Mouse (Mus musculus): Measurements from ENCODE around the gene Gm47955.
"Not testable (repeated sequence)": the region's sequence is repeated elsewhere in the genome, so short reads cannot be mapped to it uniquely, and the experiment has no call there.

Gm47955 gene

GRCm38 (mm10) chr1:82991596-82991995 is 31.5 kb downstream of the Gm47955 start:
- no peak for ATAC-seq (ENCODE audit: insufficient number of reproducible peaks, low FRiP score, low TSS enrichment)

- ATAC-seq (ENCODE audit: insufficient number of reproducible peaks, low FRiP score, low TSS enrichment), result no peak
These were observed 32.0 kb downstream of the Gm47955 start for GRCm38 (mm10) chr1:82992093-82992492.

GRCm38 (mm10) chr1:82993947-82994346 is 33.9 kb downstream of the Gm47955 start:
- no peak for ATAC-seq (ENCODE audit: insufficient number of reproducible peaks, low FRiP score, low TSS enrichment)

DNA sequence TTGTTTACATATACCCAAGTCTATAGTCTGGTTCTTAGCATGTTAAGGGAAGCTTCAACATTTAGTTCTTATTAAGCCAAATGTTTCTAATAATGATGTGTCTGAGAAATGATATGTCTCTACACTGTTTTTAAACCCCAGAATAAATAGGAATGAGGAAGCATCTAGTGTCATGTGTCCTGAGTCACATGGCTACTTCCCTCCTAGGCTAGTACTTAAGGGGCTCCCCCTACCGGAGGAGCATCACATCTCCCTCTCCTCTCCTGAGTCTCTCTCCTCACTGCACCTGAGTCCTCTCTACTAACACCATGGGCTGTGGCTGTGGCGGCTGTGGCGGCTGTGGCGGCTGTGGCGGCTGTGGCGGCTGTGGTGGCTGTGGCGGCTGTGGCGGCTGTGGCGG is 40.2 kb downstream of the Gm47955 start, which contains the start of gene Gm47959:
Gene Gm47959 (plus strand): TSS at position 243 of the 400 bp plus-strand sequence.
- ATAC-seq (ENCODE audit: insufficient number of reproducible peaks, low FRiP score, low TSS enrichment), result not testable (repeated sequence)

- no peak for ATAC-seq (ENCODE audit: insufficient number of reproducible peaks, low FRiP score, low TSS enrichment)
These were observed 46.4 kb downstream of the Gm47955 start for GRCm38 (mm10) chr1:83006218-83007179.

GRCm38 (mm10) chr1:83007471-83007870 is 47.4 kb downstream of the Gm47955 start:
- ATAC-seq (ENCODE audit: insufficient number of reproducible peaks, low FRiP score, low TSS enrichment), result no peak

All from cerebellum, adult (tissue).